ENCODE assay signal across 20 mouse cellular contexts in the genomic region with DNA sequence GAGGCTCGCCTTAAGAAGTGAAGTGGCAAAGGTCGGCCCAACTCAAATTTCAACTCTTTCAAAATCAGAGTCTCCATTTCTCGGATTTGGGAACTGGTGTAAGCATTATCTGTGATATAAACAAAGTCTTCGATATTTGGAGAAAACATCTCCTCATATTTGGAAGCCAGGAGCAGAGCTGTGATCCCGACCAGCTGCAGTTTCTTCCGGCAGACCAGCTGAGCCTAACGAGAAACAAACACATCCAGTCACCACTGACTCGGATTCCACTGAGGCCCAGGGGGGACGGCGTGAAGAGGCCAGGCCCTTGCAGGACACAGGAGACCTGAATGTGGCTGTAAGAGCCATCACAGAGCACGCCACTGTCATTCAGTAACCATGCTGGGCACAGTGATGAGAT. TPM values are rescaled to one million over a fixed set of nuclear protein-coding genes. Genes with fewer than 3 reads are reported as not detected.
DNase-seq lines count a peak whose midpoint lies in the region; ATAC-seq lines count a peak whose summit lies in the region.
"Had no signal": no experiment of that assay in that cellular context is flagged by ENCODE, and none has a peak within 500 bp of the region (broad histone marks: within the 10 kb centered on the region; RNA-seq: fewer than 3 reads in every experiment).

No protein-coding gene starts in this region.

- peak; percentile 10 for DNase-seq in lung, postnatal 14 days
- DNase-seq in layer of hippocampus, adult 8-10 months (ENCODE audit: low spot score in 2 of 2), result no peak
- DNase-seq: adrenal gland, postnatal 10 days; cerebellum, adult 11 months; cerebellum, adult 8-10 months; cerebellum, postnatal 14 days; embryo, embryonic 11 days; gastrocnemius, postnatal 10 days; heart, postnatal 36 days had no signal

- H3K4me3 ChIP-seq in intestine, embryonic 16.5 days (ENCODE audit: low read length), result no peak overlapping the region
- no peak overlapping the region for H3K4me3 ChIP-seq in intestine, embryonic 15.5 days (replicated peaks)
- H3K4me3 ChIP-seq in lung, embryonic 16.5 days (ENCODE audit: low read length), result no peak overlapping the region
- H3K4me3 ChIP-seq in stomach, embryonic 16.5 days (replicated peaks; ENCODE audit: low read length), result no peak overlapping the region
- H3K4me3 ChIP-seq in heart, embryonic 11.5 days (ENCODE audit: low read depth, low read length), result no peak overlapping the region
- H3K4me3 ChIP-seq: embryonic facial prominence, embryonic 15.5 days; erythroblast, embryonic 14.5 days; forebrain, embryonic 10.5 days; heart, embryonic 13.5 days; hindbrain, embryonic 12.5 days had no signal

- no peaks in the 10 kb centered on the region for H3K27me3 ChIP-seq in intestine, embryonic 16.5 days (replicated peaks; ENCODE audit: control insufficient read depth, insufficient read depth, low read length)
- H3K27me3 ChIP-seq in intestine, embryonic 15.5 days (replicated peaks), result no peaks in the 10 kb centered on the region
- H3K27me3 ChIP-seq in lung, embryonic 16.5 days (ENCODE audit: control insufficient read depth, insufficient read depth, low read depth, low read length), result no peaks in the 10 kb centered on the region
- H3K27me3 ChIP-seq in stomach, embryonic 16.5 days (ENCODE audit: control insufficient read depth, insufficient read depth, low read length), result no peaks in the 10 kb centered on the region
- no peaks in the 10 kb centered on the region for H3K27me3 ChIP-seq in heart, embryonic 11.5 days (ENCODE audit: control insufficient read depth, insufficient read depth, low read length)
- H3K27me3 ChIP-seq: embryonic facial prominence, embryonic 15.5 days; heart, embryonic 13.5 days; hindbrain, embryonic 12.5 days had no signal

- 68% methylated on average over 11 of the region's 11 CpGs for whole genome bisulfite sequencing in intestine, embryonic 16.5 days
- 64% methylated on average over 11 of the region's 11 CpGs for WGBS in intestine, embryonic 15.5 days
- 52% methylated on average over 11 of the region's 11 CpGs for WGBS in lung, embryonic 16.5 days
- WGBS in stomach, embryonic 16.5 days, result 56% methylated on average over 11 of the region's 11 CpGs
- WGBS in heart, embryonic 11.5 days (ENCODE audit: insufficient replicate concordance), result 80% methylated on average over 11 of the region's 11 CpGs

- no peak overlapping the region for H3K9ac ChIP-seq in intestine, embryonic 16.5 days (ENCODE audit: low read depth, low read length)
- no peak overlapping the region for H3K9ac ChIP-seq in intestine, embryonic 15.5 days
- H3K9ac ChIP-seq in lung, embryonic 16.5 days (ENCODE audit: low read length), result no peak overlapping the region
- H3K9ac ChIP-seq in stomach, embryonic 16.5 days (ENCODE audit: low read length), result no peak overlapping the region
- no peak overlapping the region for H3K9ac ChIP-seq in heart, embryonic 11.5 days (ENCODE audit: low read depth, low read length)
- H3K9ac ChIP-seq: embryonic facial prominence, embryonic 15.5 days; heart, embryonic 13.5 days; hindbrain, embryonic 12.5 days had no signal

- no peak for ATAC-seq in intestine, embryonic 16.5 days
- ATAC-seq in intestine, embryonic 15.5 days, result no peak
- peak; percentile 64 for ATAC-seq in lung, embryonic 16.5 days (ENCODE audit: low read depth)
- ATAC-seq in stomach, embryonic 16.5 days (ENCODE audit: insufficient read depth, low FRiP score), result no peak
- no peak for ATAC-seq in heart, embryonic 11.5 days (replicated peaks; ENCODE audit: insufficient number of reproducible peaks, low FRiP score, low TSS enrichment)
- ATAC-seq: forebrain, embryonic 16.5 days had no signal

- no peaks in the 10 kb centered on the region for H3K9me3 ChIP-seq in intestine, embryonic 16.5 days (ENCODE audit: control insufficient read depth, low read length)
- no peaks in the 10 kb centered on the region for H3K9me3 ChIP-seq in intestine, embryonic 15.5 days
- no peaks in the 10 kb centered on the region for H3K9me3 ChIP-seq in lung, embryonic 16.5 days (ENCODE audit: control insufficient read depth, low read length)
- no peaks in the 10 kb centered on the region for H3K9me3 ChIP-seq in stomach, embryonic 16.5 days (replicated peaks; ENCODE audit: control insufficient read depth, low read length)
- H3K9me3 ChIP-seq in heart, embryonic 11.5 days (replicated peaks; ENCODE audit: control insufficient read depth, low read length), result no peaks in the 10 kb centered on the region
- H3K9me3 ChIP-seq: embryonic facial prominence, embryonic 15.5 days; forebrain, embryonic 10.5 days; heart, embryonic 13.5 days; hindbrain, embryonic 12.5 days had no signal

- H3K27ac ChIP-seq in intestine, embryonic 16.5 days (ENCODE audit: low read length), result 0 out of 2 replicates have a peak overlapping the region, but pooled peaks have one; percentile 19
- no peak overlapping the region for H3K27ac ChIP-seq in intestine, embryonic 15.5 days
- no peak overlapping the region for H3K27ac ChIP-seq in lung, embryonic 16.5 days (ENCODE audit: low read length)
- H3K27ac ChIP-seq in stomach, embryonic 16.5 days (ENCODE audit: low read length), result 0 out of 2 replicates have a peak overlapping the region, but pooled peaks have one; percentile 22
- no peak overlapping the region for H3K27ac ChIP-seq in heart, embryonic 11.5 days (ENCODE audit: low read depth, low read length)
- H3K27ac ChIP-seq: embryonic facial prominence, embryonic 15.5 days; forebrain, embryonic 10.5 days; heart, embryonic 13.5 days; hindbrain, embryonic 12.5 days had no signal

- peaks cover 37% of the 10 kb centered on the region for H3K36me3 ChIP-seq in intestine, embryonic 16.5 days (ENCODE audit: control insufficient read depth, insufficient read depth, low read length)
- H3K36me3 ChIP-seq in intestine, embryonic 15.5 days, result peaks cover 49% of the 10 kb centered on the region
- peaks cover 52% of the 10 kb centered on the region for H3K36me3 ChIP-seq in lung, embryonic 16.5 days (ENCODE audit: control insufficient read depth, insufficient read depth, low read length)
- H3K36me3 ChIP-seq in stomach, embryonic 16.5 days (ENCODE audit: control insufficient read depth, insufficient read depth, low read length), result peaks cover 25% of the 10 kb centered on the region
- peaks cover 58% of the 10 kb centered on the region for H3K36me3 ChIP-seq in heart, embryonic 11.5 days (ENCODE audit: control insufficient read depth, insufficient read depth, low read length)

- H3K4me1 ChIP-seq in intestine, embryonic 16.5 days (ENCODE audit: control insufficient read depth, insufficient read depth, low read length), result no peaks in the 10 kb centered on the region
- no peaks in the 10 kb centered on the region for H3K4me1 ChIP-seq in intestine, embryonic 15.5 days (replicated peaks)
- no peaks in the 10 kb centered on the region for H3K4me1 ChIP-seq in lung, embryonic 16.5 days (replicated peaks; ENCODE audit: control insufficient read depth, insufficient read depth, low read length)
- 0 out of 2 replicates have a peak, but pooled peaks cover 5% of the 10 kb centered on the region for H3K4me1 ChIP-seq in stomach, embryonic 16.5 days (ENCODE audit: control insufficient read depth, insufficient read depth, low read length)
- no peaks in the 10 kb centered on the region for H3K4me1 ChIP-seq in heart, embryonic 11.5 days (ENCODE audit: control insufficient read depth, insufficient read depth, low read length)
- H3K4me1 ChIP-seq: embryonic facial prominence, embryonic 15.5 days; forebrain, embryonic 10.5 days; heart, embryonic 13.5 days; hindbrain, embryonic 12.5 days had no signal

- no peak overlapping the region for H3K4me2 ChIP-seq in intestine, embryonic 16.5 days (ENCODE audit: low read depth, low read length)
- H3K4me2 ChIP-seq in intestine, embryonic 15.5 days (replicated peaks), result no peak overlapping the region
- no peak overlapping the region for H3K4me2 ChIP-seq in lung, embryonic 16.5 days (ENCODE audit: low read depth, low read length)
- no peak overlapping the region for H3K4me2 ChIP-seq in stomach, embryonic 16.5 days (ENCODE audit: low read depth, low read length)
- H3K4me2 ChIP-seq in heart, embryonic 11.5 days, result no peak overlapping the region
- H3K4me2 ChIP-seq: embryonic facial prominence, embryonic 15.5 days; heart, embryonic 13.5 days; hindbrain, embryonic 12.5 days had no signal

RNA-seq across cellular contexts. Expression of gene Ccnb2, which starts 10.7 kb away (rescaled TPM):
- polyA plus RNA-seq in intestine, embryonic 16.5 days (2015; fragmentation: Nextera tagmentation; extraction: Ambion mirVana), result 146 and 168 TPM in 2 replicates
- polyA plus RNA-seq in intestine, embryonic 15.5 days (2015; fragmentation: Nextera tagmentation; extraction: Ambion mirVana), result 158 and 171 TPM in 2 replicates
- 233 and 236 TPM in 2 replicates for polyA plus RNA-seq in lung, embryonic 16.5 days (2015; fragmentation: Nextera tagmentation; extraction: Ambion mirVana)
- polyA plus RNA-seq in stomach, embryonic 16.5 days (2015; fragmentation: Nextera tagmentation; extraction: Ambion mirVana), result 146 TPM in 2 replicates
- polyA plus RNA-seq in heart, embryonic 11.5 days (2014; fragmentation: Nextera tagmentation; extraction: Ambion mirVana), result 172 and 173 TPM in 2 replicates
- 1 to 10 TPM in 2 of 4 experiments, under 1 TPM in 2; 0.56 to 1.2 (median 0.91) TPM for total RNA-seq in layer of hippocampus, adult 8-10 months (2022)

Comparison
In these comparisons a context has a peak if more than half of its experiments do, and no peak if none do; other contexts are left out.
1. H3K27ac ChIP-seq: peak in intestine, embryonic 16.5 days (single experiment) and stomach, embryonic 16.5 days (single experiment); none in intestine, embryonic 15.5 days (single experiment), lung, embryonic 16.5 days (single experiment) and heart, embryonic 11.5 days (single experiment).